Mouse (Mus musculus) mouse embryonic stem cell (cell line): ENCODE data around the gene Myo1e.

Experiments
- in situ Hi-C, 2 experiments: fragments of 300-500 bp; cut with MboI; formaldehyde crosslinking; loops; 1 replicate in 1 of 2; 3 replicates in 1 of 2; pipeline ENCODE4 v1.14.3; 2019 to 2020; ENCODE audit warnings: low sequenced_read_pairs in 2 of 2, low pct_unique_long_range_greater_than_20kb in 1 of 2, mixed read lengths in 1 of 2; ENCODE audit not compliant: unreplicated experiment in 1 of 2

Myo1e gene

GRCm38 (mm10) chr9:70211638-70212037 lies 4.5 kb downstream of the Myo1e start:
- in situ Hi-C loops, result no loop called here

- in situ Hi-C loops, result no loop called here
Measured at GRCm38 (mm10) chr9:70216517-70216916, 9.4 kb downstream of the Myo1e start.

GRCm38 (mm10) chr9:70219295-70219931 lies 12.3 kb downstream of the Myo1e start:
- in situ Hi-C loops, result no loop called here

GRCm38 (mm10) chr9:70220461-70221170 lies 13.5 kb downstream of the Myo1e start:
- in situ Hi-C loops, result no loop called here

- in situ Hi-C loops, result no loop called here
Measured at GRCm38 (mm10) chr9:70223142-70223541, 16.0 kb downstream of the Myo1e start.

- in situ Hi-C loops, result no loop called here
Measured at GRCm38 (mm10) chr9:70224046-70224445, 16.9 kb downstream of the Myo1e start.

- in situ Hi-C loops, result no loop called here
Measured at GRCm38 (mm10) chr9:70226359-70226758, 19.2 kb downstream of the Myo1e start.

- in situ Hi-C loops, result no loop called here
Measured at GRCm38 (mm10) chr9:70229823-70230222, 22.7 kb downstream of the Myo1e start.

GRCm38 (mm10) chr9:70232044-70233010 lies 25.2 kb downstream of the Myo1e start:
- in situ Hi-C loops, result no loop called here

- in situ Hi-C loops, result no loop called here
Measured at GRCm38 (mm10) chr9:70237136-70237535, 30.0 kb downstream of the Myo1e start.

GRCm38 (mm10) chr9:70237561-70237960 lies 30.4 kb downstream of the Myo1e start:
- in situ Hi-C loops, result no loop called here

GRCm38 (mm10) chr9:70238391-70238790 lies 31.2 kb downstream of the Myo1e start:
- in situ Hi-C loops, result no loop called here

- in situ Hi-C loops, result no loop called here
Measured at GRCm38 (mm10) chr9:70239229-70239628, 32.1 kb downstream of the Myo1e start.

- in situ Hi-C loops, result no loop called here
Measured at GRCm38 (mm10) chr9:70240703-70241410, 33.7 kb downstream of the Myo1e start.

- in situ Hi-C loops, result no loop called here
Measured at GRCm38 (mm10) chr9:70241411-70241961, 34.3 kb downstream of the Myo1e start.

- in situ Hi-C loops, result no loop called here
Measured at GRCm38 (mm10) chr9:70242112-70242862, 35.1 kb downstream of the Myo1e start.

GRCm38 (mm10) chr9:70243241-70243640 lies 36.1 kb downstream of the Myo1e start:
- in situ Hi-C loops, result no loop called here

- in situ Hi-C loops, result no loop called here
Measured at GRCm38 (mm10) chr9:70243708-70244107, 36.6 kb downstream of the Myo1e start.
